Mouse (Mus musculus) embryonic facial prominence, embryonic 11.5 days (tissue): Measurements from ENCODE around the gene Cmtm6. TPM values are rescaled to one million over a fixed set of nuclear protein-coding genes. Genes with fewer than 3 reads are reported as not detected.

Experiments
- ATAC-seq: fragments of 200-750 bp; cut with Nextera tagmentation; replicated peaks from 2 replicates; pipeline ENCODE4 v1.8.0; 2017; ENCODE audit warnings: low read depth; ENCODE audit not compliant: insufficient number of reproducible peaks, low FRiP score, low TSS enrichment
- DNase-seq: peaks from one replicate; pipeline ENCODE4 v3.0.0-alpha.2; 2015; ENCODE audit warnings: low spot score
- H3K27ac ChIP-seq: fragments of 300-500 bp; sonication (generic); replicated peaks from 2 replicates; pipeline ENCODE4 v1.5.1; 2014; ENCODE audit warnings: mild to moderate bottlenecking, low read depth, low read length, control low read depth
- H3K27me3 ChIP-seq: fragments of 300-500 bp; sonication (generic); 2 replicates; pipeline ENCODE4 v1.6.1; 2014; ENCODE audit warnings: mild to moderate bottlenecking, low read length, moderate library complexity, mixed read lengths; ENCODE audit not compliant: control insufficient read depth, insufficient read depth
- H3K36me3 ChIP-seq: fragments of 300-500 bp; sonication (generic); replicated peaks from 2 replicates; pipeline ENCODE4 v1.6.1; 2014; ENCODE audit warnings: low read depth, mild to moderate bottlenecking, low read length, moderate library complexity, mixed read lengths; ENCODE audit not compliant: control insufficient read depth, insufficient read depth
- H3K4me1 ChIP-seq: fragments of 300-500 bp; sonication (generic); 2 replicates; pipeline ENCODE4 v1.6.1; 2014; ENCODE audit warnings: low read length, mixed read lengths; ENCODE audit not compliant: control insufficient read depth, insufficient read depth
- H3K4me2 ChIP-seq: fragments of 300-500 bp; sonication (generic); 2 replicates; pipeline ENCODE4 v1.6.1; 2014; ENCODE audit warnings: low read depth, mild to moderate bottlenecking, control low read depth, low read length, moderate library complexity
- H3K4me3 ChIP-seq: fragments of 300-500 bp; sonication (generic); 2 replicates; pipeline ENCODE4 v1.5.1; 2014; ENCODE audit warnings: low read depth, low read length, control low read depth
- H3K9ac ChIP-seq: fragments of 300-500 bp; sonication (generic); replicated peaks from 2 replicates; pipeline ENCODE4 v1.6.1; 2014; ENCODE audit warnings: mild to moderate bottlenecking, control low read depth, low read length
- H3K9me3 ChIP-seq: fragments of 300-500 bp; sonication (generic); replicated peaks from 2 replicates; pipeline ENCODE4 v1.6.1; 2016; ENCODE audit warnings: mild to moderate bottlenecking, low read length, inconsistent platforms, mixed read lengths; ENCODE audit not compliant: control insufficient read depth
- WGBS: fragments of 180-500 bp; shearing (Covaris S2); extraction: QIAGEN DNeasy Blood & Tissue Kit; methylation state at CpG from one replicate; pipeline ENCODE4 v1.1.7; 2014; 5-methylcytosine and 5-hydroxymethylcytosine counted together
- polyA plus RNA-seq: library from polyadenylated mRNA; unstranded; fragments of >200 nt; fragmentation: Nextera tagmentation; extraction: Ambion mirVana; gene quantifications from 2 replicates; pipeline ENCODE4 v1.2.1, GENCODE M21; 2014

Gene Cmtm6
- polyA plus RNA-seq, 1 experiment from 2014 or later, result 30.0 TPM

- Histone ChIP-seq H3K9me3 (no peaks in the 10 kb centered on the region), H3K36me3 (no peaks in the 10 kb centered on the region), H3K4me2 (no peak overlapping the region), H3K27me3 (no peaks in the 10 kb centered on the region), H3K4me1 (no peaks in the 10 kb centered on the region), H3K4me3 (no peak overlapping the region), H3K9ac (no peak overlapping the region), H3K27ac (no peak overlapping the region)
- ATAC-seq (no peak), DNase-seq (no peak)
- 78% methylated on average over 2 of the region's 2 CpGs for WGBS
Measured at GRCm38 (mm10) chr9:114733238-114733637, 2.3 kb downstream of the Cmtm6 start.

GRCm38 (mm10) chr9:114736442-114736841, 5.5 kb downstream of the Cmtm6 start:
- DNase-seq (no peak), ATAC-seq (peak; percentile 3; the same call in 1 of the 2 replicates)
- 33% methylated on average over 11 of the region's 11 CpGs for WGBS
- no peak overlapping the region for H3K4me2 ChIP-seq
- H3K27ac ChIP-seq, result no peak overlapping the region
- no peaks in the 10 kb centered on the region for H3K9me3 ChIP-seq
- H3K27me3 ChIP-seq, result no peaks in the 10 kb centered on the region
- no peaks in the 10 kb centered on the region for H3K36me3 ChIP-seq
- no peak overlapping the region for H3K4me3 ChIP-seq
- H3K4me1 ChIP-seq, result no peaks in the 10 kb centered on the region
- H3K9ac ChIP-seq, result no peak overlapping the region

DNA sequence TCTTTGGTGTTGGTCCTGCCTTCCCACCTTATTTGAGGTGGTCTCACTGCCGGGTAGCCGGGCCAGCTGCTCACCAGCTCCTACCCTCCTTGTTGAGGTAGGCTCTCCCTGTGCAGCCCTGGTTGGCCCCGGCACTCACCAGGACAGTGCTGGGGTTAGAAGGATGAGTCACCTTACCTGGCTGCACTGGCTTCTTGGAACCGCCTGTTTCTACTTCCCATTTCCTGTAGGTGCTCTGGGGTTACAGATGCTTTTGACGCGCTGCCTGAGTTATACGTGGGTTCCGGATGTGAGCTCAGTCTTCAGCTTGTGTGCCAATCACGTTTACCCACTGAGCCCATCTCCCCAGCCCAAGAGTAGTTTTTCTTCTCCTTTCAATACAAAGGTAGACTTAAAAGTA, 9.4 kb downstream of the Cmtm6 start:
- ATAC-seq, result no peak
- Histone ChIP-seq H3K36me3 (no peaks in the 10 kb centered on the region; the same call in 1 of the 2 replicates), H3K4me3 (no peak overlapping the region), H3K9ac (no peak overlapping the region), H3K27me3 (no peaks in the 10 kb centered on the region), H3K4me1 (no peaks in the 10 kb centered on the region), H3K27ac (no peak overlapping the region), H3K4me2 (no peak overlapping the region), H3K9me3 (no peaks in the 10 kb centered on the region)
- DNase-seq, result no peak
- 88% methylated on average over 9 of the region's 9 CpGs for WGBS

DNA sequence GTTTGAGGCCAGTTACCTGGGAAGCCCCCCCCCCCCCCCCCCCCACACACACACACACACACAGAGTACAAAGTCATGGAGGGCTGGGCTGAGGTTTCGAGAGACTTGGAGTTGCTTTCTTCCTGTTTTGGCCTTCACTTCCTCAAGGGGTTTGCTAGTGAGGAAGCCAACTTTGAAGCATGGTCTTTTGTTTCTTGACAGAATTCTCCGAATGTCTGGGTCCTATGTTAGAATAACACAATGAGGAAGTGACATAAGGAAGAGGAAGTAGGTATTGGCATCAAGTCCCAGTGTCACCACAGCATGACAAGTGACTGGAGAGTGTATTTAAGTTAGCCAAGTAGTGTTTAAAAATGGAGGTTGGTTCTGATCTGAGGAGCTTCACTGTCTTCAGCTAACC, 11.8 kb downstream of the Cmtm6 start:
- DNase-seq (no peak), ATAC-seq (no peak)
- Histone ChIP-seq H3K4me1 (no peaks in the 10 kb centered on the region), H3K36me3 (peaks cover 3% of the 10 kb centered on the region), H3K9ac (no peak overlapping the region), H3K9me3 (no peaks in the 10 kb centered on the region), H3K4me2 (no peak overlapping the region), H3K27me3 (no peaks in the 10 kb centered on the region), H3K4me3 (no peak overlapping the region), H3K27ac (no peak overlapping the region)
- 78% methylated on average over 2 of the region's 2 CpGs for WGBS

DNA sequence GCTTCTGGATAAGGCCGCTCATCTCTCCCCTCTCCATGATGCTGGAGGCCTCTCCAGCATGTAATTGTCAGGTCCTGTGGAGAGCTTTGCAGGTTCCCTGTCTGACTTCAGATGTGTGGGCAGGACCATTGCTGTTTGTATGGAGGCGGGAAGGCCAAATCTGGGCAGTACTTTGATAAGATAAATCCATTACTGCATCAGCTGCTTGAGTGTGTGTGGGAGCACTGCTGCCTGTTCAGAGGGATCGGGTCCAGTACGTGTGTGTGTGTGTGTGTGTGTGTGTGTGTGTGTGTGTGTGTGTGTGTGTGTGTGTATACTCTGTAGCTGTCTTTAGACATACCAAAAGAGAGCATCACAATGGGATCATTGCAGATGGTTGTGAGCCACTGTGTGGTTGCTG, 14.2 kb downstream of the Cmtm6 start:
- Histone ChIP-seq H3K4me2 (no peak overlapping the region), H3K27ac (no peak overlapping the region), H3K4me1 (no peaks in the 10 kb centered on the region), H3K36me3 (peaks cover 3% of the 10 kb centered on the region), H3K9ac (no peak overlapping the region), H3K27me3 (no peaks in the 10 kb centered on the region), H3K4me3 (no peak overlapping the region), H3K9me3 (no peaks in the 10 kb centered on the region)
- DNase-seq (no peak), ATAC-seq (no peak)
- 80% methylated on average over 4 of the region's 4 CpGs for WGBS

- Histone ChIP-seq H3K9ac (no peak overlapping the region), H3K36me3 (peaks cover 3% of the 10 kb centered on the region), H3K9me3 (no peaks in the 10 kb centered on the region), H3K4me3 (no peak overlapping the region), H3K27ac (no peak overlapping the region), H3K4me2 (no peak overlapping the region), H3K4me1 (no peaks in the 10 kb centered on the region), H3K27me3 (no peaks in the 10 kb centered on the region)
- ATAC-seq, result no peak
- no peak for DNase-seq
- WGBS, result 80% methylated on average over 4 of the region's 4 CpGs
Measured at GRCm38 (mm10) chr9:114745654-114746053, 14.7 kb downstream of the Cmtm6 start.

DNA sequence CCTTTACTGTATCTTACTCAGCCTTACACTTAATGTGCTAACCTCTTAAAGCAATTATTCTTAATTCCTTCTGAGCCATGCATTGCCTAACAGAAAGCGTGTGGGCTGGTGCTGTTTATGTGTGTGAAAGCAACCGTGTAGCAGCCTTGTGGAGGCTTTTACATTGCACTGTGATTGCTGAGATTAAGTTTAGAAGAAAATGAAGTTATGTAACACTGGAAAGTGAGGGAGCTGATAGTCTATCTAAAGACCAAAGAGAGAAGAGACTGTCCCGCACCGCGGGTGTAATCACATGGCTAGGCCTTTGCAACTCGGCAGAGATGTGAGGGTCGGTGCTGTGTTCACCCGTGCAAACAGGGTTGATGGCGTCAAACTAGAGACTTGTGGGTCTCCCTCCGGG, 16.1 kb downstream of the Cmtm6 start:
- H3K9ac ChIP-seq, result no peak overlapping the region
- H3K4me3 ChIP-seq, result no peak overlapping the region
- DNase-seq (no peak), ATAC-seq (no peak)
- no peak overlapping the region for H3K4me2 ChIP-seq
- H3K4me1 ChIP-seq, result no peaks in the 10 kb centered on the region
- H3K9me3 ChIP-seq, result no peaks in the 10 kb centered on the region
- H3K27ac ChIP-seq, result no peak overlapping the region
- peaks cover 3% of the 10 kb centered on the region for H3K36me3 ChIP-seq
- no peaks in the 10 kb centered on the region for H3K27me3 ChIP-seq
- WGBS, result 83% methylated on average over 10 of the region's 10 CpGs

DNA sequence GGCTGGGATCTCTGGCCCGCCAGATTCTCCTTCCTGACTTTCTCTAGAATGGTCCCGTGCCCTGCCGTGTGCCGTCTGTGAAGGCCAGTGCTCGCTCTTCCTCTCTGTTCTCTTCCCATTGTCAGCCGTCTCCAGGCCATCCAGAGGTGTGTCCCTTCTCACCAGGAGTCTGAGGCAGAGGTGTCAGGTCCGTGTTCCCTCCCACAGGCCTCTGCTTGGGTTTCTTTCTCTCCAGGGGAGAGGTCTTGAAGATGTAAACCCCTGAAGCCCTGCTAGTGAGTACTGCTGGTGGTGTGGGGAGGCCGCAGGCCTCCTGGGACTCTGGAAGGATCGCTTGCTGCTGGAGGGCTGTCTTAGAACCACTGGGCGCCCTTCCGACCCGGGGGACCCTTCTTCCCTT, 16.6 kb downstream of the Cmtm6 start:
- H3K9ac ChIP-seq, result no peak overlapping the region
- DNase-seq, result no peak
- no peaks in the 10 kb centered on the region for H3K9me3 ChIP-seq
- no peak for ATAC-seq
- WGBS, result 87% methylated on average over 12 of the region's 12 CpGs
- peaks cover 3% of the 10 kb centered on the region for H3K36me3 ChIP-seq
- no peak overlapping the region for H3K4me2 ChIP-seq
- H3K4me1 ChIP-seq, result no peaks in the 10 kb centered on the region
- no peak overlapping the region for H3K27ac ChIP-seq
- H3K4me3 ChIP-seq, result no peak overlapping the region
- H3K27me3 ChIP-seq, result no peaks in the 10 kb centered on the region
